Mouse (Mus musculus) left cerebral cortex, postnatal 4 days (tissue): ENCODE measurements around the gene Eci3. TPM values are rescaled to one million over a fixed set of nuclear protein-coding genes. Genes with fewer than 3 reads are reported as not detected.
A peak's percentile ranks its signal among the peaks of the same experiment; 100 is the strongest.

Experiments
- DNase-seq: peaks from one replicate; pipeline ENCODE4 v3.0.0-alpha.2; 2022
- intact Hi-C: fragments of 180-260 bp; cut with DNase I; formaldehyde crosslinking; loops from one replicate; pipeline ENCODE4 v1.15.1; 2025
- total RNA-seq, 2 experiments: library from RNA; stranded (reverse); gene quantifications; 2 replicates each; pipeline ENCODE4 v1.2.3; 2021

Gene Eci3
- total RNA-seq, 2 experiments from 2014 or later, result 1.0 TPM; not detected in 1

- DNase-seq, result no peak
- intact Hi-C loops, result no loop called here
These were observed 21.2 kb downstream of the Eci3 start for GRCm38 (mm10) chr13:34942370-34942769.

GRCm38 (mm10) chr13:34934931-34935644 is 28.5 kb downstream of the Eci3 start:
- no peak for DNase-seq
- intact Hi-C loops, result no loop called here

GRCm38 (mm10) chr13:34924210-34924609 is 39.4 kb downstream of the Eci3 start, which contains the start of the genes Fam217a and 4933417A18Rik:
Gene Fam217a, minus strand, starts transcription at chr13:34924310.
Gene 4933417A18Rik, plus strand, starts transcription at chr13:34924409.
- no peak for DNase-seq
- intact Hi-C loops, result no loop called here

GRCm38 (mm10) chr13:34916520-34917167 is 47.0 kb downstream of the Eci3 start:
- DNase-seq, result peak; percentile 20
- intact Hi-C loops, result no loop called here

- intact Hi-C loops, result no loop called here
- no peak for DNase-seq
These were observed 49.0 kb downstream of the Eci3 start for GRCm38 (mm10) chr13:34914614-34915013.

Other genes with a start within 250 kb of the Eci3 start
- gene Fam50b, start 229.0 kb downstream of the Eci3 start, total RNA-seq, result not detected
- 100 to 1,000 TPM in 1 of 2 experiments, 10 to 100 TPM in 1; 92.7 to 100 TPM for gene Prpf4b, start 88.5 kb downstream of the Eci3 start, total RNA-seq
- gene Fam217a, start 39.5 kb downstream of the Eci3 start, total RNA-seq, result under 1 TPM; 0.28 to 0.32 TPM
- gene 4933417A18Rik, start 39.4 kb downstream of the Eci3 start, total RNA-seq, result not detected
- 10 to 100 TPM; 58.2 to 59.3 TPM for gene Eci2, start 63.3 kb upstream of the Eci3 start, total RNA-seq